Mouse (Mus musculus) limb, embryonic 12.5 days (tissue): ENCODE measurements around the gene Glyctk. TPM values are rescaled to one million over a fixed set of nuclear protein-coding genes. Genes with fewer than 3 reads are reported as not detected.

Source experiments
- ATAC-seq: fragments of 200-750 bp; cut with Nextera tagmentation; 2 replicates; pipeline ENCODE4 v1.8.0; 2017; ENCODE audit warnings: low read depth, moderate TSS enrichment; ENCODE audit not compliant: insufficient number of reproducible peaks, insufficient read depth, low FRiP score, low TSS enrichment
- H3K27ac ChIP-seq: fragments of 300-500 bp; sonication (generic); 2 replicates; pipeline ENCODE4 v1.5.1; 2016; ENCODE audit warnings: mild to moderate bottlenecking, moderate library complexity
- H3K27me3 ChIP-seq: fragments of 300-500 bp; sonication (generic); 2 replicates; pipeline ENCODE4 v1.6.1; 2016; ENCODE audit warnings: mild to moderate bottlenecking, moderate library complexity
- H3K36me3 ChIP-seq: fragments of 300-500 bp; sonication (generic); 2 replicates; pipeline ENCODE4 v1.6.1; 2016; ENCODE audit warnings: mild to moderate bottlenecking, moderate library complexity
- H3K4me1 ChIP-seq: fragments of 300-500 bp; sonication (generic); replicated peaks from 2 replicates; pipeline ENCODE4 v1.6.1; 2016
- H3K4me2 ChIP-seq: fragments of 300-500 bp; sonication (generic); 2 replicates; pipeline ENCODE4 v1.6.1; 2016; ENCODE audit warnings: mild to moderate bottlenecking, moderate library complexity
- H3K4me3 ChIP-seq: fragments of 300-500 bp; sonication (generic); replicated peaks from 2 replicates; pipeline ENCODE4 v1.5.1; 2016; ENCODE audit warnings: mild to moderate bottlenecking
- H3K9ac ChIP-seq: fragments of 300-500 bp; sonication (generic); replicated peaks from 2 replicates; pipeline ENCODE4 v1.6.1; 2016; ENCODE audit warnings: mild to moderate bottlenecking, moderate library complexity
- H3K9me3 ChIP-seq: fragments of 300-500 bp; sonication (generic); 2 replicates; pipeline ENCODE4 v1.6.1; 2016; ENCODE audit warnings: mild to moderate bottlenecking, moderate library complexity
- WGBS: fragments of 180-500 bp; shearing (Covaris S2); methylation state at CpG from one replicate; pipeline ENCODE4 v1.1.7; 2016; 5-methylcytosine and 5-hydroxymethylcytosine counted together
- polyA plus RNA-seq: library from polyadenylated mRNA; unstranded; fragments of >200 nt; fragmentation: Nextera tagmentation; extraction: Ambion mirVana; gene quantifications from 2 replicates; pipeline ENCODE4 v1.2.1, GENCODE M21; 2016

Glyctk gene
- polyA plus RNA-seq, 1 experiment from 2014 or later = 2.8 TPM

GRCm38 (mm10) chr9:106160426-106160825 is 2.5 kb upstream of the Glyctk start:
- Histone ChIP-seq H3K27ac (peak overlapping the region; percentile 88), H3K4me3 (peak overlapping the region; percentile 45), H3K4me2 (peak overlapping the region; percentile 57), H3K27me3 (peaks cover 5% of the 10 kb centered on the region; the same call in 1 of the 2 replicates), H3K36me3 (no peaks in the 10 kb centered on the region), H3K9me3 (no peaks in the 10 kb centered on the region), H3K4me1 (0 out of 2 replicates have a peak, but pooled peaks cover 2% of the 10 kb centered on the region), H3K9ac (peak overlapping the region; percentile 44; the same call in 1 of the 2 replicates)
- no peak for ATAC-seq
- 37% methylated on average over 5 of the region's 5 CpGs for WGBS

GRCm38 (mm10) chr9:106159784-106160301 is 1.9 kb upstream of the Glyctk start:
- peak; percentile 73 for ATAC-seq
- Histone ChIP-seq H3K9me3 (no peaks in the 10 kb centered on the region), H3K27me3 (peaks cover 8% of the 10 kb centered on the region), H3K4me3 (peak overlapping the region; percentile 45), H3K9ac (peak overlapping the region; percentile 44; the same call in 1 of the 2 replicates), H3K4me2 (peak overlapping the region; percentile 57), H3K36me3 (no peaks in the 10 kb centered on the region), H3K4me1 (0 out of 2 replicates have a peak, but pooled peaks cover 2% of the 10 kb centered on the region), H3K27ac (peak overlapping the region; percentile 88)
- 5% methylated on average over 24 of the region's 24 CpGs for WGBS

GRCm38 (mm10) chr9:106159237-106159636 is 1.3 kb upstream of the Glyctk start:
- Histone ChIP-seq H3K9me3 (no peaks in the 10 kb centered on the region), H3K4me2 (peak overlapping the region; percentile 57), H3K4me3 (peak overlapping the region; percentile 45; the same call in 1 of the 2 replicates), H3K27ac (no peak overlapping the region), H3K27me3 (peaks cover 8% of the 10 kb centered on the region), H3K36me3 (no peaks in the 10 kb centered on the region), H3K4me1 (0 out of 2 replicates have a peak, but pooled peaks cover 2% of the 10 kb centered on the region), H3K9ac (no peak overlapping the region)
- WGBS = 83% methylated on average over 9 of the region's 9 CpGs
- ATAC-seq = no peak

GRCm38 (mm10) chr9:106157623-106157925 is 364 bp downstream of the Glyctk start:
- H3K27me3 ChIP-seq = peaks cover 14% of the 10 kb centered on the region
- no peak for ATAC-seq
- H3K27ac ChIP-seq = no peak overlapping the region
- WGBS = 80% methylated on average over 10 of the region's 10 CpGs
- no peaks in the 10 kb centered on the region for H3K9me3 ChIP-seq
- H3K36me3 ChIP-seq = no peaks in the 10 kb centered on the region
- 0 out of 2 replicates have a peak, but pooled peaks cover 2% of the 10 kb centered on the region for H3K4me1 ChIP-seq
- no peak overlapping the region for H3K4me2 ChIP-seq
- H3K4me3 ChIP-seq = no peak overlapping the region
- no peak overlapping the region for H3K9ac ChIP-seq

GRCm38 (mm10) chr9:106156921-106157622 is 866 bp downstream of the Glyctk start:
- H3K4me2 ChIP-seq = no peak overlapping the region
- no peak for ATAC-seq
- no peaks in the 10 kb centered on the region for H3K9me3 ChIP-seq
- no peaks in the 10 kb centered on the region for H3K36me3 ChIP-seq
- no peak overlapping the region for H3K4me3 ChIP-seq
- WGBS = 81% methylated on average over 21 of the region's 21 CpGs
- H3K9ac ChIP-seq = no peak overlapping the region
- H3K27ac ChIP-seq = no peak overlapping the region
- peaks cover 15% of the 10 kb centered on the region for H3K27me3 ChIP-seq
- 0 out of 2 replicates have a peak, but pooled peaks cover 2% of the 10 kb centered on the region for H3K4me1 ChIP-seq

- Histone ChIP-seq H3K4me1 (0 out of 2 replicates have a peak, but pooled peaks cover 2% of the 10 kb centered on the region), H3K4me2 (no peak overlapping the region), H3K9ac (no peak overlapping the region), H3K36me3 (no peaks in the 10 kb centered on the region), H3K27me3 (peaks cover 17% of the 10 kb centered on the region), H3K9me3 (no peaks in the 10 kb centered on the region), H3K27ac (no peak overlapping the region), H3K4me3 (no peak overlapping the region)
- ATAC-seq = no peak
- WGBS = 59% methylated on average over 5 of the region's 5 CpGs
These were observed 1.5 kb downstream of the Glyctk start for GRCm38 (mm10) chr9:106156419-106156818.

- no peak overlapping the region for H3K4me3 ChIP-seq
- peaks cover 41% of the 10 kb centered on the region for H3K27me3 ChIP-seq
- no peak overlapping the region for H3K4me2 ChIP-seq
- peaks cover 5% of the 10 kb centered on the region for H3K4me1 ChIP-seq
- no peak overlapping the region for H3K9ac ChIP-seq
- WGBS = 86% methylated on average over 9 of the region's 9 CpGs
- no peak overlapping the region for H3K27ac ChIP-seq
- H3K9me3 ChIP-seq = no peaks in the 10 kb centered on the region
- no peak for ATAC-seq
- H3K36me3 ChIP-seq = no peaks in the 10 kb centered on the region
These were observed 3.8 kb downstream of the Glyctk start for GRCm38 (mm10) chr9:106154106-106154505.

GRCm38 (mm10) chr9:106149399-106149754 is 8.6 kb downstream of the Glyctk start:
- Histone ChIP-seq H3K4me3 (peak overlapping the region; percentile 46), H3K27ac (no peak overlapping the region), H3K27me3 (peaks cover 78% of the 10 kb centered on the region), H3K4me1 (peaks cover 22% of the 10 kb centered on the region), H3K36me3 (no peaks in the 10 kb centered on the region), H3K9ac (peak overlapping the region; percentile 67; the same call in 1 of the 2 replicates), H3K4me2 (peak overlapping the region; percentile 73), H3K9me3 (no peaks in the 10 kb centered on the region)
- ATAC-seq = no peak
- 23% methylated on average over 10 of the region's 10 CpGs for WGBS

GRCm38 (mm10) chr9:106148541-106149398 is 9.2 kb downstream of the Glyctk start:
- H3K9me3 ChIP-seq = no peaks in the 10 kb centered on the region
- peak overlapping the region; percentile 46 for H3K4me3 ChIP-seq
- peaks cover 22% of the 10 kb centered on the region for H3K4me1 ChIP-seq
- ATAC-seq = peak; percentile 34; the same call in 1 of the 2 replicates
- H3K27ac ChIP-seq = no peak overlapping the region
- H3K9ac ChIP-seq = peak overlapping the region; percentile 67
- 2% methylated on average over 36 of the region's 36 CpGs for WGBS
- peak overlapping the region; percentile 73 for H3K4me2 ChIP-seq
- H3K27me3 ChIP-seq = peaks cover 76% of the 10 kb centered on the region
- no peaks in the 10 kb centered on the region for H3K36me3 ChIP-seq

GRCm38 (mm10) chr9:106147851-106148431 is 10.0 kb downstream of the Glyctk start:
- Histone ChIP-seq H3K4me1 (peaks cover 22% of the 10 kb centered on the region), H3K9me3 (no peaks in the 10 kb centered on the region), H3K36me3 (no peaks in the 10 kb centered on the region), H3K4me3 (peak overlapping the region; percentile 46), H3K27me3 (peaks cover 72% of the 10 kb centered on the region), H3K27ac (no peak overlapping the region), H3K4me2 (peak overlapping the region; percentile 73), H3K9ac (peak overlapping the region; percentile 67)
- WGBS = 4% methylated on average over 10 of the region's 10 CpGs
- ATAC-seq = peak; percentile 32

GRCm38 (mm10) chr9:106147281-106147680 is 10.7 kb downstream of the Glyctk start:
- peaks cover 22% of the 10 kb centered on the region for H3K4me1 ChIP-seq
- no peaks in the 10 kb centered on the region for H3K36me3 ChIP-seq
- H3K27me3 ChIP-seq = peaks cover 74% of the 10 kb centered on the region
- H3K27ac ChIP-seq = no peak overlapping the region
- H3K4me2 ChIP-seq = no peak overlapping the region
- no peak overlapping the region for H3K4me3 ChIP-seq
- no peak overlapping the region for H3K9ac ChIP-seq
- no peaks in the 10 kb centered on the region for H3K9me3 ChIP-seq
- no peak for ATAC-seq
- 23% methylated on average over 5 of the region's 5 CpGs for WGBS
